Mouse (Mus musculus) heart, adult 2 months (tissue): Measurements from ENCODE around the gene Inpp5b.

Source experiments
- CTCF ChIP-seq: fragments of 200-600 bp; IDR thresholded peaks from 2 replicates; pipeline ENCODE4 v1.8.1; 2022; ENCODE audit warnings: antibody characterized with exemption, mild to moderate bottlenecking, moderate library complexity
- EP300 ChIP-seq: fragments of 200-500 bp; IDR thresholded peaks from 2 replicates; pipeline ENCODE4 v1.6.1; 2011; ENCODE audit warnings: low read depth, low read length, control low read depth; ENCODE audit not compliant: insufficient read depth

DNA sequence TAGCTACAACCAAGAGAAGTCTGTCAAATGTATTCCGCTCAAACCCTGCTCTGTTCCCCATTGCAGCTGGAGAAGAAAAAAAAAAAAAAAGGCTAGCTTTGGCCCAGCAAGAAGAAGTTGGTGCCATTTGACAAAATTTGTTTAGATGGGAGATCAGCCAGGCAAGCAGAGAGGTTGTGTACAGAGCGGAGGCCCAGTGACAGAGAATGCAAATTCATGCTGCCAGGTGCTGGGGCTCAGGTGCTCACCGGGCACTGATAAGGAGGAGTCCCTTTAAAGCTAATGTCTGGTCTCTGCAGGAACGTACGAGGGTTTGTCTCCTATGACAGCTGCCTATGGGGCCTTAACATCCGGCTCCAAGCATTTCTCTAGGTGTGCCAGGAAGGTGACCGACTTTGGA lies 4.9 kb downstream of the Inpp5b start:
- TF ChIP-seq CTCF (no peak), EP300 (no peak)
